Mouse (Mus musculus) testis, adult 2 months (tissue): ENCODE data around the gene Dcp1b.

ENCODE experiments used
- CTCF ChIP-seq: fragments of 200-500 bp; IDR thresholded peaks from 2 replicates; pipeline ENCODE4 v1.5.1; 2012; ENCODE audit warnings: low read depth, mild to moderate bottlenecking, inconsistent platforms, low read length, moderate library complexity; ENCODE audit not compliant: control insufficient read depth, insufficient read depth, insufficient replicate concordance
- POLR2A ChIP-seq: fragments of 200-500 bp; IDR thresholded peaks from 2 replicates; pipeline ENCODE4 v1.6.1; 2012; ENCODE audit warnings: low read depth, mild to moderate bottlenecking, inconsistent platforms, low read length, moderate library complexity; ENCODE audit not compliant: control insufficient read depth

DNA sequence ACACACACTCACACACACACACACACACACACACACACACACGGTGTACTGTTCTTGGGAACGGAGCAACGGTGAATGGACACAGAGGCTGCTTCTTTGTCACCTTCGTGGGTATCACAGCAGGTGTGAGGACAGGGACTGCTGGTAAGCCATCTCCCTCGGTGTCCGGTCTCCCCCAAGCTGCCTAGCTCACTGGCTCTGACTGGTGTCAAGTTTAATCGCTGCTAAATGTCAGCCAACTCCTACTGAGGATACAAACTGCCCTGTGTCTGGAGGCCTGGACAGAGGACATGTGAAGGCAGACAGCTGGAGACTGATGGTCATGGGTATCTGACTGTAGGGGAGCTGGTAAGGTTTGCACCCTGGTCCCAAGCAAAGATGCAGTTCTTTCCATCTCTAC is 65.2 kb downstream of the Dcp1b start:
- TF ChIP-seq CTCF (no peak), POLR2A (no peak)
